Mouse (Mus musculus) forebrain, embryonic 16.5 days (tissue): Measurements from ENCODE around the gene Agpat3. TPM values are rescaled to one million over a fixed set of nuclear protein-coding genes. Genes with fewer than 3 reads are reported as not detected.

Source experiments
- ATAC-seq: fragments of 200-750 bp; cut with Nextera tagmentation; 2 replicates; pipeline ENCODE4 v1.8.0; 2017; ENCODE audit warnings: mild to moderate bottlenecking, moderate library complexity
- H3K27ac ChIP-seq: fragments of 300-500 bp; sonication (generic); 2 replicates; pipeline ENCODE4 v1.5.1; 2014; ENCODE audit warnings: low read length, control low read depth
- H3K27me3 ChIP-seq: fragments of 300-500 bp; sonication (generic); replicated peaks from 2 replicates; pipeline ENCODE4 v1.6.1; 2014; ENCODE audit warnings: low read length; ENCODE audit not compliant: control insufficient read depth, insufficient read depth
- H3K36me3 ChIP-seq: fragments of 300-500 bp; sonication (generic); 2 replicates; pipeline ENCODE4 v1.6.1; 2014; ENCODE audit not compliant: control insufficient read depth, insufficient read depth
- H3K4me1 ChIP-seq: fragments of 300-500 bp; sonication (generic); replicated peaks from 2 replicates; pipeline ENCODE4 v1.6.1; 2014; ENCODE audit warnings: low read length; ENCODE audit not compliant: control insufficient read depth, insufficient read depth
- H3K4me2 ChIP-seq: fragments of 300-500 bp; sonication (generic); 2 replicates; pipeline ENCODE4 v1.6.1; 2014; ENCODE audit warnings: mild to moderate bottlenecking, low read length, control low read depth
- H3K4me3 ChIP-seq: fragments of 300-500 bp; sonication (generic); replicated peaks from 2 replicates; pipeline ENCODE4 v1.5.1; 2014; ENCODE audit warnings: mild to moderate bottlenecking, low read length, control low read depth
- H3K9ac ChIP-seq: fragments of 300-500 bp; sonication (generic); replicated peaks from 2 replicates; pipeline ENCODE4 v1.6.1; 2014; ENCODE audit warnings: low read depth, low read length, control low read depth
- H3K9me3 ChIP-seq: fragments of 300-500 bp; sonication (generic); 2 replicates; pipeline ENCODE4 v1.6.1; 2016; ENCODE audit warnings: low read length; ENCODE audit not compliant: control insufficient read depth
- WGBS: fragments of 180-500 bp; shearing (Covaris S2); extraction: QIAGEN DNeasy Blood & Tissue Kit; methylation state at CpG from one replicate; pipeline ENCODE4 v1.1.7; 2014; 5-methylcytosine and 5-hydroxymethylcytosine counted together
- polyA plus RNA-seq: library from polyadenylated mRNA; unstranded; fragments of >200 nt; fragmentation: Nextera tagmentation; extraction: Ambion mirVana; gene quantifications from 2 replicates; pipeline ENCODE4 v1.2.1, GENCODE M21; 2015

Agpat3 gene
- polyA plus RNA-seq, 1 experiment from 2014 or later = 78.2 TPM

DNA sequence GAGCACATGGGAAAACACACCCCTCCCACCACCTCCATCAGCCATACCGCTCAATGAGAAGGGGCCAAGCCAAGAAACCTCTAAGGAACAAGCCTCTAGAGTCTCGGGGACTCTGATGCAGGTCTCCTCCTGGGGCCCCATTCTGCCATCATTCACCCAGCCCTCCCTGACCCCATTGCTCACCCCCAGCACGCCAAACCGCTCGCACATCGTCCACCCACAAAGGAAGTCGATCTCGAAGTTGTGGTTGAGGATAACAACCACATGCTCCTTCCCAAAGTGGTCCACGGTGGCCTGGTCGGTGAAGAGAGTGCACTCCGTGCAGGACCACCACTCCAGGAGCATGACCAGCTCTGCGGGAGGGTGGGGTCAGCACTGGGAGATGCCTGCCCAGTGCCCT, 67.5 kb downstream of the Agpat3 start:
- Histone ChIP-seq H3K27me3 (no peaks in the 10 kb centered on the region), H3K27ac (no peak overlapping the region), H3K4me2 (no peak overlapping the region), H3K4me3 (no peak overlapping the region), H3K36me3 (peaks cover 12% of the 10 kb centered on the region; the same call in 1 of the 2 replicates), H3K9me3 (no peaks in the 10 kb centered on the region), H3K4me1 (no peaks in the 10 kb centered on the region), H3K9ac (no peak overlapping the region)
- WGBS = 92% methylated on average over 12 of the region's 12 CpGs
- no peak for ATAC-seq

DNA sequence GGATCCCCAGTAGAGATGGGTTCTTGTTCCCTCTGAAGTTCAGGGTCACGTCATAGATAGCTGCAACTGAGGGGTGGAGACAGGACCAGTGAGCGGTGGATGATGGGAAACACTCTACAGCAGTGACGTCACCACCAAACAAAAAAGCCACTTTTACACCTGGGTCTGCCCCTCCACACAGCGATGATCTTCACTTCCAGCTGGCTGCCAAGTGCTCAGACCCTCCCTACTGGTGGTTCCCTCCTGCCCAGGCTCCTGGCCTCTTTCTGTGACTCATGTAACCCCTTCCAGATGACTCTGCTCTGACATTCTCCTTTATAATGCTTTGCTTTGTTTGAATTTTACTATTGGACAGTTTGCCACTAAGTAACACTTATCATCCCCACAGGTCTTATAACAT, 69.9 kb downstream of the Agpat3 start:
- ATAC-seq = no peak
- Histone ChIP-seq H3K9me3 (no peaks in the 10 kb centered on the region), H3K36me3 (peaks cover 8% of the 10 kb centered on the region; the same call in 1 of the 2 replicates), H3K4me2 (no peak overlapping the region), H3K27ac (no peak overlapping the region), H3K27me3 (no peaks in the 10 kb centered on the region), H3K4me3 (no peak overlapping the region), H3K9ac (no peak overlapping the region), H3K4me1 (no peaks in the 10 kb centered on the region)
- 94% methylated on average over 4 of the region's 4 CpGs for WGBS

DNA sequence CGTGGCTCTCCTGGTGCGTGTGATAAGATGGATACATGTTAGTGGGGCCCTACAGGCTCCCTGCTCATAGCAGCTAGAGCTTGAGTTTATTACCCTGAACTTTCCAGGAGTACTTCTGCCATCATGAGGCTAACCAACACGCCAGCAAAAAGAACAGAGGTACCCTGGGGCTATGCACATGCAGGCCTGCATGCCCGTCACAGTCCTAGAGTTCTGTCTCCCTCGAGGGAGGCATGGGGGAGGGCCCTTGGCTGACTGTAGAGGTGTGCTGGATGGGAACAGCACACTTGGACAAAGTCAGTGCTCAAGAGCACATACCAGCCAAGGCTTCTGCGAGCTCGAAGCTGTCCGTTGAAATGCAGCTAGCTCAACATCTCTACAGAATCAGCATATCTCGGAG, 71.8 kb downstream of the Agpat3 start:
- Histone ChIP-seq H3K27ac (no peak overlapping the region), H3K4me1 (no peaks in the 10 kb centered on the region), H3K36me3 (no peaks in the 10 kb centered on the region; the same call in 1 of the 2 replicates), H3K4me2 (no peak overlapping the region), H3K9me3 (no peaks in the 10 kb centered on the region), H3K27me3 (no peaks in the 10 kb centered on the region), H3K9ac (no peak overlapping the region), H3K4me3 (no peak overlapping the region)
- 90% methylated on average over 9 of the region's 9 CpGs for WGBS
- ATAC-seq = no peak

DNA sequence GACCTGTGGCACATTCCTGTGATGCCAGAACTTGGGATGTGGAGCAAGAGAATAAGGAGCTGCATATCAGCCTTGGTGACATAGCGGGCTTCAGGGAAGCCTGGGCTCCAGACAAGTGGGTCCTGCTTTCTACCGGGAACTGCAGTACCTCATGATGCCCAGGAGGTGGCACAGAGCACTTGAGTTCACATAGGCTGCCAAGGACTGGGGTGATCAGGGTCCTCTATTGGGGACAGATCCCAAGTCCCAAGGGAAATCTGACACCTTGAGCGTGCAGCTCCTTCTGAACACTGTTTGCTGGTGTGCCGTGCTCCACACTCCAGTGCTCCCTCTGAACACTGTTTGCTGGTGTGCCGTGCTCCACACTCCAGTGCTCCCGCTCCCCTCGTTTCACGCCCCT, 73.1 kb downstream of the Agpat3 start:
- H3K9ac ChIP-seq = no peak overlapping the region
- H3K4me1 ChIP-seq = no peaks in the 10 kb centered on the region
- no peak overlapping the region for H3K4me3 ChIP-seq
- no peaks in the 10 kb centered on the region; the same call in 1 of the 2 replicates for H3K36me3 ChIP-seq
- no peaks in the 10 kb centered on the region for H3K27me3 ChIP-seq
- H3K4me2 ChIP-seq = no peak overlapping the region
- 42% methylated on average over 8 of the region's 8 CpGs for WGBS
- H3K27ac ChIP-seq = no peak overlapping the region
- H3K9me3 ChIP-seq = no peaks in the 10 kb centered on the region
- ATAC-seq = peak; percentile 72

DNA sequence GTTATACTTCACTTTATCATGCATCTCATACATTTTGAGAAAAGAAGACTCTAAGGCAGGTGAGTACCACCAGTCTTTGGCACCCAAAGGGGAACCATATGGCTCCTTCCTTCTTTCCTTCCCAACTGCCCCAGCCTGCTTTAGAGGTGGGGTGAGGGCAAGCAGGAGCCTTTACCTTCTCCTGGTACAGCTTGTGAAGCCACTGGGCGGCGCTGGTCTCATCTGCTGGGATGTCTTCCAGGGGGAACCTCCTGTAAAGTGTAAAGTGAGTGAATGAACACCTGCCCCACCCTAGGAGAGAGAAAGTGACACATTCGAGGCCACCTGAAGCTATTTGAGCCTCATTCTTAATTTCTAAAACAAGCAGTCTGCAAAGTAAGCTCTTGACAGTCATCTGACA, 74.5 kb downstream of the Agpat3 start:
- H3K36me3 ChIP-seq = no peaks in the 10 kb centered on the region; the same call in 1 of the 2 replicates
- H3K4me3 ChIP-seq = no peak overlapping the region
- ATAC-seq = no peak
- no peak overlapping the region for H3K4me2 ChIP-seq
- H3K4me1 ChIP-seq = no peaks in the 10 kb centered on the region
- H3K9me3 ChIP-seq = no peaks in the 10 kb centered on the region
- H3K27me3 ChIP-seq = no peaks in the 10 kb centered on the region
- 73% methylated on average over 3 of the region's 3 CpGs for WGBS
- no peak overlapping the region for H3K27ac ChIP-seq
- no peak overlapping the region for H3K9ac ChIP-seq

DNA sequence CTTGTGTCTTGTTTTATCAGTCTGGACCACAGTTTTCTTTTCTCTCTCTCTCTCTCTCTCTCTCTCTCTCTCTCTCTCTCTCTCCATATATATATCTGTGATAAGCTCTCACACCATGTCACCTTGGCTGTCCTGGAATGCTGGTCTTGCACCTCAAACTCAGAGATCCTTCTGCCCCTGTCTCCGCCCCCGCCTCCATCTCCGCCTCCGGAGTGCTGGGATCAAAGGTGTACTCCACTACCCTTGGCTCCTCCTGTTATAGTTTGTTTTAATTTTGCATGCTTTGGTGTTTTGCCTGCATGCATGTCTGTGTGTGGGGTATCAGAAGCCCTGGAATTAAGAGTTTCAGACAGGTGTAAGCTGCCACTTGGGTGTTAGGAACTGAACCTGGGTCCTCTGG, 76.0 kb downstream of the Agpat3 start:
- Histone ChIP-seq H3K9ac (no peak overlapping the region), H3K4me3 (no peak overlapping the region), H3K4me2 (no peak overlapping the region), H3K4me1 (no peaks in the 10 kb centered on the region), H3K27ac (no peak overlapping the region), H3K9me3 (no peaks in the 10 kb centered on the region), H3K27me3 (no peaks in the 10 kb centered on the region), H3K36me3 (peaks cover 5% of the 10 kb centered on the region; the same call in 1 of the 2 replicates)
- 97% methylated on average over 4 of the region's 4 CpGs for WGBS
- no peak for ATAC-seq

DNA sequence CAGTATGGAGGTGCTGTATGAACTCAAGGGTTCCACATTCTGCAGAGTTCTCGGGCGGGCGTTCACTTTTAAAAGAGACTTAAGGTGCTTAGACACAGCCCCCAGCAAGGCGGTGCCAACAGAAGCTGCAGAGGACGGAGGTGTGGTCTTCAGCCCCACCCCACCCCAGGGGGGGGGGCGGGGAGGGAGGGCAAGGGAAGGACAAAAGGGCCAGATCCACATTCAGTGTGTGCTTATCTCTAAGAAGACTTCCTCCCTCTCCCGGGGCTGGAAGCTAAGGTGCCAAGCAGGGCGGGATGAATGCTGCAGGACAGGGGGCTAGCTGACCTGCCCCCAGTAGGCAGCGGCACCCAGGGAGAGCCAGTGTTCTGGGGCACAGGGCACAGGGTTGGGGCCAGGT, 79.4 kb downstream of the Agpat3 start:
- peaks cover 5% of the 10 kb centered on the region; the same call in 1 of the 2 replicates for H3K36me3 ChIP-seq
- no peaks in the 10 kb centered on the region for H3K4me1 ChIP-seq
- no peak for ATAC-seq
- no peaks in the 10 kb centered on the region for H3K27me3 ChIP-seq
- no peak overlapping the region for H3K27ac ChIP-seq
- 31% methylated on average over 9 of the region's 9 CpGs for WGBS
- H3K9ac ChIP-seq = no peak overlapping the region
- H3K4me3 ChIP-seq = no peak overlapping the region
- no peaks in the 10 kb centered on the region for H3K9me3 ChIP-seq
- H3K4me2 ChIP-seq = no peak overlapping the region

DNA sequence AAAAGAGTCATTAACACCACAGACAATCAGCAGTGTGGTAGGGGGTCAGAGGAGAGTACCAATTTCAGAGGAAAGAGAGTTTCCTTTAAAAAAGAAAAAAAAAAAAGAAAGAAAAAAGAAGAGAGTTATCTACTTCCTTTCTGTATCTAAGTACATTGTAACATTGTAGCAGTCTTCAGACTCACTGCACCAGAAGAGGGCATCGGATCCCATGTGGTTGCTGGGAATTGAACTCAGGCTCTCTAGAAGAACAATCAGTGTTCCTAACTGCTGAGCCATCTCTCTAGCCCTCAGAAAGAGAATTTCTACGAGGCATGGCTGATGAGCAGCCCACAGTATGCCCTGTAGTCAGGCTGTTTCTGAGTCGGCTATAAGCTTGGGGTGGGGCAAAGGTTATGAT, 86.4 kb downstream of the Agpat3 start:
- H3K4me3 ChIP-seq = no peak overlapping the region
- WGBS = 65% methylated on average over 3 of the region's 3 CpGs
- ATAC-seq = no peak

DNA sequence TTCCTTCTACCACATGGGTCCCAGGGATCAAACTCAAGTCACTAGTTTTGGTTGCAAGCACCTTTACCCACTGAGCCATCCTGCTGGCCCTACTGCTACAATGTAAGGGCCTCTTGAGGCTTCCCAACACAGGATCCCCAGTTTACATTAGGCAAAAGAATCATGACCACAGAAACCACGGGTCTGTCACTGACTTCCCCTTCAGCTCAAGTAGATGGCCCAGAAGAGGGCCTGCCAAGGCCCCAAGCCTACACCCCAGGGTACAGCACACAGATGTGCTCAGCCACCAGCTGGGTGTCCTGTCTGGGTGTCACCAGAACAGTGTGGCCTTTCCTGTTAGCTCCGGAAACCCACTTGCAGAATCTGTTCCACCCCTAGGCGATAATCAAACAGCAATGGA, 87.6 kb downstream of the Agpat3 start:
- ATAC-seq = no peak
- H3K4me2 ChIP-seq = no peak overlapping the region
- no peaks in the 10 kb centered on the region for H3K36me3 ChIP-seq
- WGBS = 85% methylated on average over 3 of the region's 3 CpGs
- H3K27me3 ChIP-seq = no peaks in the 10 kb centered on the region
- H3K9ac ChIP-seq = no peak overlapping the region
- H3K4me1 ChIP-seq = 0 out of 2 replicates have a peak, but pooled peaks cover 4% of the 10 kb centered on the region
- no peak overlapping the region for H3K27ac ChIP-seq
- no peaks in the 10 kb centered on the region for H3K9me3 ChIP-seq
- no peak overlapping the region for H3K4me3 ChIP-seq

More for the DNA sequence above, 86.4 kb downstream of the Agpat3 start:
- Histone ChIP-seq H3K27me3 (no peaks in the 10 kb centered on the region), H3K4me2 (no peak overlapping the region), H3K9ac (no peak overlapping the region), H3K4me1 (no peaks in the 10 kb centered on the region), H3K27ac (no peak overlapping the region), H3K36me3 (no peaks in the 10 kb centered on the region), H3K9me3 (no peaks in the 10 kb centered on the region)
